Mouse (Mus musculus) cerebellum, adult 9-11 months (tissue): ENCODE measurements around the gene Foxn1.

Experiments used
- DNase-seq: peaks from one replicate; pipeline ENCODE4 v3.0.0; 2022

The Foxn1 gene

GRCm38 (mm10) chr11:78386508-78387043 lies at the start of gene Foxn1:
Foxn1 (minus strand) TSS chr11:78386558.
- DNase-seq = no peak

- no peak for DNase-seq
Observed at GRCm38 (mm10) chr11:78435776-78436349, 49.5 kb upstream of the Foxn1 start.

- DNase-seq = no peak
Observed at GRCm38 (mm10) chr11:78434052-78434451, 47.7 kb upstream of the Foxn1 start.

GRCm38 (mm10) chr11:78431176-78431575 lies 44.8 kb upstream of the Foxn1 start:
- DNase-seq = no peak

- DNase-seq = no peak
Observed at GRCm38 (mm10) chr11:78430195-78430878, 44.0 kb upstream of the Foxn1 start.

- DNase-seq = no peak
Observed at GRCm38 (mm10) chr11:78428309-78428708, 42.0 kb upstream of the Foxn1 start.

GRCm38 (mm10) chr11:78427655-78428054 lies 41.3 kb upstream of the Foxn1 start:
- no peak for DNase-seq

- DNase-seq = no peak
Observed at GRCm38 (mm10) chr11:78425572-78425971, 39.2 kb upstream of the Foxn1 start.

- no peak for DNase-seq
Observed at GRCm38 (mm10) chr11:78424352-78424751, 38.0 kb upstream of the Foxn1 start.

- DNase-seq = no peak
Observed at GRCm38 (mm10) chr11:78422055-78422819, 35.9 kb upstream of the Foxn1 start, which contains the start of gene Slc13a2. Slc13a2 (minus strand) TSS chr11:78422217.

- DNase-seq = no peak
Observed at GRCm38 (mm10) chr11:78421201-78422009, 35.0 kb upstream of the Foxn1 start.

- no peak for DNase-seq
Observed at GRCm38 (mm10) chr11:78420263-78420889, 34.0 kb upstream of the Foxn1 start.

GRCm38 (mm10) chr11:78416854-78417253 lies 30.5 kb upstream of the Foxn1 start:
- DNase-seq = no peak

- no peak for DNase-seq
Observed at GRCm38 (mm10) chr11:78412861-78413260, 26.5 kb upstream of the Foxn1 start.

- DNase-seq = no peak
Observed at GRCm38 (mm10) chr11:78412324-78412850, 26.0 kb upstream of the Foxn1 start.

- DNase-seq = peak; percentile 52
Observed at GRCm38 (mm10) chr11:78411606-78412323, 25.4 kb upstream of the Foxn1 start.

GRCm38 (mm10) chr11:78408256-78409240 lies 22.2 kb upstream of the Foxn1 start:
- DNase-seq = no peak

GRCm38 (mm10) chr11:78402062-78402461 lies 15.7 kb upstream of the Foxn1 start:
- no peak for DNase-seq

GRCm38 (mm10) chr11:78401469-78401868 lies 15.1 kb upstream of the Foxn1 start:
- no peak for DNase-seq

GRCm38 (mm10) chr11:78400936-78401335 lies 14.6 kb upstream of the Foxn1 start:
- no peak for DNase-seq
